Mouse (Mus musculus) T-cell, adult 2 months (primary cell): ENCODE measurements around the gene Gatad2a.

Source experiments
- DNase-seq: peaks from one replicate; pipeline ENCODE4 v3.0.0; 2022; ENCODE audit warnings: low spot score

Gene Gatad2a

DNA sequence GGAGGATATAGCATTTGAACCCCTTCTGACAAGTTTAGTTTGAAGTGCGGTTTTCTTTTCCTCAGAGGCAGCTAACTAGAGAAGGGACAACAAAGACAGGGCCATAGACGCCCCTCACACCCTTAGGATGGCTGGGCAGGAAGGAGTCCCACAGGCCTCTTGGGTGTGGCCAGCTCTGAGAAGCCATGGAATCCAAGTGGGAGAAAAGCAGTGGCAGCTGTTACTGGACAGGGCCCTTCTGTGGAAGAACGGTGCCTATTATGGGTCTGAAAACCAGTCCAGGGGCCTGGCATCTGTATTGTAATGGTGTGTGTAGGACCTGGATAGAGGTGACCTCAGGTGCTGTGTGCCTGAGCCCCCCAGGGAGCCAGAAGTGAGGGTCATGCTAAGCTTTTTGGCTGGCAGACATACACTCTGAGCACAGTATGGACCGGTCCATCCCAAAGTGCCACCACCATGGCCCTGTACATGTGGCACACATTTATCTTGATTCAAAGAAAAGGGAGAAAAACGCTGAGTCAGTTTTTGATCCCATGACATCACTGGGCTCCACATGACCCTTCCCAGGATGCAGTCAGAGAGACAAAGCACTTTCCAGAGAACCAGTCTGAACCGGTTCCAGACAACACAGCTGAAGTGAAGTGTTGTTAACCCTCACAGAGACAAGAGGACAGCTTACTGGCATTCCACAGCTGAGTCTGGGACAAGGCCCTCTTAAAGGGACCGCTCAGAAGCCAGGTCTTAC lies 60.0 kb downstream of the Gatad2a start:
- DNase-seq = no peak

DNA sequence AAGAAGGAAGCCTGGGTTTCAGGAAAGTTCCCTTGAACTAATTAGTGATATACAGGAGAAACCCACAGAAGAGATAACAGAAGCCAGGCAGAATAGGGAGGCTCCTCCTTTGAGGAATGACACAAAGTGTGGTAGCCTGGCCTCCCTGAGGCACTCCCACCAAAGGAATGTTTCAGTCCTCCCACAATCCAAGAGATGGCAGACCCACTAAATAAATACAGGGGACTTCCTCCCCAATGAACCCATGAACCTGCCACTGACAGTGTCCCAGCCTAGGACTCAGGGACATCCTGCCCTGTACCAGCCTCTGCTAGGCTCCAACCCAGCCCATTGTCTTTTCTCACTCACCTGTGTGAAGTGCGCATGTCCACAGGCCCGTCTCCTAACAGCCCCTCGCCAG lies 60.8 kb downstream of the Gatad2a start:
- DNase-seq = no peak

DNA sequence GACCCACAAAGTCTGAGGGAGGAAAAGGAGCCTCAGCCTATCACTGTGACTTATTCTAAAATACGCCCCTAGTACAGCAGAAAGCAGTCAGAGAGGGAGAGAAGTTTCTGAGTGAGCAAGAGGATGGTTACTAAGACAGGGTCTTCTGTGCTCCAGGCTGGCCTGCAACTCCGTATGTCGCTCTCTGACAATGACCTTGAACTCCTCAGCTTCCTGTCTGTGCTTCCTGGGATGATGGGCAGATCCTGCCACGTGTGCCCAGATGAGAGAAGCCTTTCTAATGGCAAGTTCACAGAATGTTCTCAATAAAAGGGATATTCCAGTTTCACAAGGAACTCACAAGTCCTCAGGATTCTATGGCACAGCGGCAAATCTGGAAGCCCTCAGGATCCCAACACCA lies 61.6 kb downstream of the Gatad2a start:
- DNase-seq = no peak

DNA sequence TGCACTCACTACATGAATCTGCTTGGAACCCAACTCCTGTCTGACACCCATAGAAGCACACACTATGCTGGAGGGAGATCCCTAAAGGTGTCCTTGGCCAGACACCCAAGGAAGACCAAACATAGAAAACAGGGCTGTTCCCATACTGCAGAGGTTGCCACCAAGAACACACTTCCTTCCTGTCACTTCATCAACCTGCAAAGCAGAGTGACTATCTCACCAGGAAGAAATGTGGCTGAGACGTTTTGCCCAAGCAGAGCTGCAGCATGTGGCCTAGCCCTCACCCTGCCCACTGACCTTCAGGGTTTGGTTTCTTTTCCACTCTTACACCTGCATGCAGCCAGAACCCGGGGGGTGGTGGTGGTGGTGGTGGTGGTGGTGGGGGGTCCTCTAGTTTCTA lies 62.4 kb downstream of the Gatad2a start:
- DNase-seq = no peak

DNA sequence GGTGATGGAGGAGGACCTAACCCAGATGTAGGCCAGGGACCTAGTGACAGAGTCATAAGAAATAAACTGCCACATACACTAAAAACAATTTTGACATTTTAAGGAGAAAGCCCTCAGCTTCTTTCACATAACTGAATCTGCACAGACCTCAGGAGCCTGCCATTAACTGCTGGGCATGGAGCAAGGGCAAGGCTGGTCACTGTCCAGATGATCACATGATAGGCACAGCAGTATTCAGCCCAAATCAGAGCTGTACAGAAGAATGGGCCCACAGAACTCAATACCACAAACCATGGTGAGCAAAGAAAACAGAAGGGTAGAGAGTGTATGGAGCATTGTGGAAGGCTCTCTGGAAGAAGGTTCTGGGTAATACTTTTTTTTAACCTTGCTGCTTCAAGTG lies 69.3 kb downstream of the Gatad2a start:
- no peak for DNase-seq

DNA sequence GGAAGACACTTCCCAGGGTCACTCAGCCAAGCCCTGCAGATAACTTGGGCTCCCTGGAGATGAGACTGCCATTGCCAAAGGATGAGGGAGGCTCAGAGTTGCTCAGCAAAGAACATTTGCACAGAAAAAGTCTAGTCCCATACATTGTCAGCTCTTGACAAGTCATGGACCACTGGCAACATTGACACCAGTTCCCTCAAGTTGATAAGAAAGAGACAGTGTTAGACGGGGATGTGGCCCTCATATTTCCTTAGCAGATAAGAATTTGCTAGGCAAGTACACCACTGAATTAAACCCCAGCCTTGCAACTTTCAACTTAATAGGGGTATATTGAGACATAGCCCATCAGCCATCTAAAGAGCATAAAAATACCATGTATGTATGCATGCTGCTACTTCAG lies 72.2 kb downstream of the Gatad2a start:
- DNase-seq = no peak

DNA sequence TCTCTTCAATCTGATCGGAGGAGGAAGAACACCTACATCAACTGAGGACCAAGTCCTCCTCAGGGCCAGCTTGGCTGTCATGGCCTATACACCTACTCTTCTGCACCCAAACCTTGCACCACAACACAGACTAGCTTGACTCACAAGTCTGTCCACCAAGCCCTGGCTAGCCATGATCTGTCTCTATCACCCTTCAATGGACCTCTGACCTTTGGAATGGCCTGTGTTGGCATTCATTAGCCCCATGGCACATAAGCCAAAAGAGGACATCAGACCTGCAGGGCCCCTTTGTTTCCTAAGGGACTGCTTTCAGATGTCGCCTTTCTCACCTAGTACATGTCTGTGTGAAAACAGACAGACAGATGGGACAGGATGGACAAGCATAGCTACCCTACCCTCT lies 75.0 kb downstream of the Gatad2a start:
- DNase-seq = no peak

DNA sequence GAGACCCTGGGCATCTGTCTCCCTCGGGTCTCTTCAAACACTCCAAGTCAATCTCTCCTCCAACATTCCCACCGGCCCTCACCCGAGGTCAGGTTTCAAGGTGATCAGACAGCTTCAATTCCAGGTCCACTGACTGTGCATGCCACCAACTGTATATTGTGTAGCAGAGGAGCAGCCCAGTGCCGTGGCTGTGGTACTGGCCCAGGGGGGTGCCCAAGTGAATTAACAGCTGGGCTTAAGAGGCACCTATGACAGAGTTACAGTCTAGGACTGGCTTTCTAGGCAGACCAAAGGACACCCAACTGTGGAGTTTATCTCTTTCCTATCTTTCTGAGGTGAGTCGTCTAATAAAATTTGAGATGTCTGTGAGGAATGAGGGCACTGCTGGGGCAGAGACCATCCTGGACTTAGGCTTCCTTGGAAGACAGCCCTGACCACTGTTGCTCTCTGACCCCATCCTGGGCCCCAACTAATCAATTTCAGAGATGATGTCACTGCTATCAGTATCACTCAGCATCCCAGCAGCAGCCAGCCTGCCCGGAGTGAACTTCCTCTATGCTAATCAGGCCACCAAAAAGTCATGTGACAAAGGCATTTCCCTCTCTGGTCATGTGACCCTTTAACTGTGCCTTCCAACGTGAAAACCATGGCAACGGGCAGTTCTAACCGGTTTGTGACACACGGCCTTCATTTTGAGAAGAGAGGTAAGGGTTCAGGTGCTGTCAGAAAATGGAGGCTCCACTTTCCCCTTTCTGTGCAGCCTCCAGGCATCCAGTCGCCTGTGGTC lies 76.1 kb downstream of the Gatad2a start:
- peak; percentile 89 for DNase-seq

DNA sequence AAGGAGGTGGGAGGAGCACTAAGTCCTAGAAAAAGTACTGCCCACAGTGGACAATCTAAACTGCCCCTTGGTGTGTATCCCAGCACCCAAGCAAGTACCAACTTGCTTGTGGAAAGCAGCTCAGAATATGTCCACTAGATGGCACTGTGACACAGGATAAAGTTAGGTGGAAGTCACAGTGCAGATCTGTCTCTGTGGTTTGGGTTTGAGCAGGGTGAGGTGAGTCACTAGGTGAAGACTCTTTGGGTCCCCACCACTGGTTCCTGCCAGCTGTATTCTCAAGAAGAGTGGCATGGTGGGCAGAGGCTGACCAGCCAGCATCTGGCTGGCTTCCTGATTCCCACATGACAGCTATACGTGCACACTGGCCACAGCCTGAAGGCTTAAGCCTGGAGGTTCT lies 77.2 kb downstream of the Gatad2a start:
- peak; percentile 83 for DNase-seq

DNA sequence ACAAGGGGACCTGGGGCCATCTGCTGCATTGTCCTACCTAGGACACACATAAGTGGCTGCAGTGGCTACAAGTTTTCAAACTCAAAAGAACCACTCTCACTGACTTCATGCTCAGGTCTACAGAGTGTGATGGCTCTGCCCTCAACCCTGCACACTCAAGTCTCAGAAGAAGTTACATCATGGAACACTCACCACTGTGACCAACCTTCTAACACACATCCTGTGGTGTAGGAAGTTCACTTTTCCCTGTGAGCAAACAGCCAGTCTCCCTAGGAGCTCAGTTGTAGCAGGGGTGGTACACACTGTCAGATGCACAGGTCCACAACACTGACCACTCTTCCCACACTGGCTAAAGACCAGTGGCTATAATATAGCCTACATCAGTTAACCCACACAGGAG lies 77.7 kb downstream of the Gatad2a start:
- no peak for DNase-seq

DNA sequence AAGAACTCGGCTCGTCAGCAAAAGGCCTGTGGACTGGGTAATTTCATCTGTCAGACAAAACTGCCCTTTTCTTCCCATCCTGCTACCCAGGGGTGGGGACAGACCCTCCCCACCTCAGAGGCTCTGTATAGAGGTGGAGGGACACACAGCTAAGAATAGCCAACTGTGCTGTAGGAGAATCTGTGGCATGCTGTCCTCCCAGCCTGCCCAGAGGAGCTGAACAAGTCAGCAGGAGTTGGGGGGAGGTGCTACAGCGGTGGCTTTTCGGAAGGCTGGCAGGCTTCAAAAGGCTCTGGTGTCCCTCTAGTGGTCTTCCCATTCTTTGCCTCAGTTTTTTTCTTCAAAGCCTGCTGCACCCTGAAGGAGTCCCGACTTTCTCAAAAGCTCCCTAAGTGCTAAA lies 80.4 kb downstream of the Gatad2a start:
- DNase-seq = no peak

DNA sequence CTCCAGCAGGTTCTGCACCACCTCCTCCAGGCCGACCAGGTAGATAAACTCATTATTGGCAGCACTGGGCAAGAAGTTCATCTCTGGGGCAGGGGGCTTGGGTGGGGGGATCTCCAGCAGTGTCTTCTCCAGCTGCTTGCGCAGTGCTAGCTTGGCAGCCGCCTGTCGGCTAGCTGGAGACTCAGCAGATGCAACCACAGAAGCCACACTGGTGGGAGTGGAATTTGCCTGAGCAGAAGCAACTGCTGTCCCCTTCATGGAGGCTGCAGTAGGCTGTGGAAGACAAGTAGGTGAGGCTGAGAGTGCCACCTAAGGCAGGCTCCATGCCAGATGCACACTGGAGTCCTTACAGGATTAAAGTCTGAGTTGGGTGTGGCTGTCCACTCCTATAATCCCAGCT lies 81.7 kb downstream of the Gatad2a start:
- no peak for DNase-seq

DNA sequence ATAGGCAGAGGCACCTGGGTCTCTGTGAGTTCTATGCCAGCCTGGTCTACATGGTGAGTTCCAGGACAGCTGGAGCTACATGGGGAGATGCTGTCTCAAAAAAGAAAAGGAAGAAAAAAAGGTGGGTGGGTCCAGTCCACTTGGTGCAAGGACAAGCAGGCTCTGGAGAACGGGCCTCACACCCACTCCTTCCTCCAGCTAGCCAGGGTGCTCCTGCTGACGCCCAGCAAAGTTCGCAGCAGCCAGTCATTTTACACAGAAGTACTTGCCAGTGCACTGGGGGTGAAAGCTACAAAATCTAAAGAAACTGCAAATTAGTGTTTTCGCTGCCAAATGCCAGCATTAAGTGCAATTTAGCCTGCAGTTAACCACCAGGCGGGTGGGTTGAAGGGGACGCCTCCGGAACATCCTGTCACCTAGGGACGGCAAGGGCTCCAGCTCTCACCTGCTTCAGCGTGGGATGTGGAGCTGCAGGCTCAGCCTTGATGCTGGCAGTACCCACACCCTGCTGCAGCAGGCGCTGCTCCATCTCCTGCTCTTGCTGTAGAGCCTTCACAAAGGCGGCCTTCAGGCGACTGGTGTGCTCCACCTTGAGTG lies 83.6 kb downstream of the Gatad2a start:
- no peak for DNase-seq

DNA sequence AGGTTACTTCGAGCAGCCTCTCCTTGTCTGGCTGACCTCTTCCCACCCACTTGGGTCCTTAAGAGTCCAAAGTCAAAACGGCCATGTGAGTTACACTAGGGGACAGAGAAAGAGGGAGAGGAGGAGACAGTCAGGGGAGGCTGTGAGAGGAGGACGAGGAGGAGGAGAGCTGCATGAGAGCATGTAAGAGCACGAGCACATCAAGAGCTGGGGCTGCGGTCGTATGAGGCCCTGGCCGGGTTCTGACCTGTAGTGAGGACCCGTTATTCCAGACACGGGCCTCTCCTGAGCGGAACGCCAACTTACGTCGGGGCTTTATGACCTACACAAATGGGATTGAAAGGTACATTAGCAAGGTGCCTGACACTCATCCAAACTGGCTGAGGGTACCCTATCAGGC lies 84.3 kb downstream of the Gatad2a start:
- DNase-seq = no peak

DNA sequence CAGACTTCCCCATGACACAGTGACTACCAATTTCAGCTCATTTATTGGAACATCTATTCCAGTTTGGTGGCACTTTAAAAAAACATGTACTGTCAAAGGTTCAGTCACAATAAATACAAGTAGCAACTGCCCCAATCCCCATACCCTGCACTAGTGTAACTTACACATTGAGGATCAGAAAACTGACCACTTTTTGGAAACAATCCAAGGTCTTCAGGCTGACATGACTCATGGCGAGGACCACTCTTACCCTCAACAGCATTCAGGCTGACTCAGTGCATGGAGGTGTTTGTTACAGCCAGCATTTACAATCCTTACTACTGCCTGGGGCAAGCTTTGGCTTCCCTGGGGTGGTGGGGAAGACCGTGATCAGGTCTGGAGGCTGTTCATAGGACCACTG lies 89.1 kb downstream of the Gatad2a start:
- no peak for DNase-seq

DNA sequence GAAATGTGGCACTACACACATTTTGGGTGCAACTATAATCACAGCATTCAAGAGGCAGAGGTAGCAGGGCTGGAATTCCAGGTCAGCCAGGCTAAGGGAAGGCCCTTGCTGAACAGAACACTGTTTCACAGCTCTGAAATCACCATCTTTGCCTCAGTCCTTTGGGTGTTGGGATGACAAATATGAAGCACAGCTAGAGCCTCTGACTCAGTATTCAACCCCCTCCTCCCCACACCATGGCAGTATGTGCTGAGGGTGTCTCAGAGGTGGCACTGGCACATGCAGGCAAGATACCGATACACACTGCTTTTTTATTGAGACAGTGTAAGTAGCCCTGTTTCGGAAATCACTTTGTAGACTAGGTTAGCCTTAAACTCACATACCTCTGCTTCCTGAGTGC lies 89.9 kb downstream of the Gatad2a start:
- DNase-seq = no peak

DNA sequence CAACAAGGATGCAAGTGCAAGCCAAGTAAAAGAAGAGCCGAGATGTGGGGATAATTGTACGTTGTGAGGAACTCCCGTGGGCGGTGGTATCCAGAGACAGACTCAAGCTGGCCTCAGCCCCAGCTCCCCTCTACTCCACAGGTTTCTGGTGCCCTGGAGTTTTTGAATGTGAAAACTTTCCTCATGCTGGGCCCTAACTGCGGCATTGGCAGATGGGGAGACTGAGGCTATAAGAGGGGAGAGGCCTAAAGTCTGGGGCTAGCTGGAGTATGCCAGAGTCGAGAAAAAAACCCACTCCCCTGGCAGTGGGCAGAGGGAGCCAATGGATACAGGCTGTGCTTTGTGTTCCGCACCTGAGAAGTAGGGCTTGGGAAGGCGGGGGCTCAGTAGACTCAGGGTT lies 92.1 kb downstream of the Gatad2a start:
- DNase-seq = no peak

DNA sequence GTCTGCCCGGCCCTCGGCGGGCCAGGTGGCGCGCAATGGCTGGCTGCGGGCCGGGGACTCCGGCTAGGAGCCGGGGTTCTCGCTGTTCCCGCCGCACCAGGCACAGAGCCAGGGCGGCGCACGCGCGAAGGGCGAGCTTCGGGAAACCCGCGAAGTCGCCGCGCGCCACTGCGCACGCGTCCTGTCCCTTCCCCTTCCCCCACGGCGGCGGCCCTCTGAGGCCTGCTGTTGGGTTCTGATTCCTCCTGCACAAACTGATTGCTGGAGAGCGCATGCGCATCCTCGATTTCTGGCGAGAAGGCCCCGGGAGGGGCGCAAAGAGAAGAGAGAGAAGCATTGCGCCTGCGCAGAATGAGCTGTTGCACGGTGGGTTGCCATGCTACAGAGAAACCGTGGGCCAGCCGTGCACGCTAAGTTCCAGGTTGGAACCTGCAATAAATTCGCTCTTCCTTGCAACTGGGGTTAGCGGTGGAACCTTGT lies 93.1 kb downstream of the Gatad2a start:
- peak; percentile 98 for DNase-seq

DNA sequence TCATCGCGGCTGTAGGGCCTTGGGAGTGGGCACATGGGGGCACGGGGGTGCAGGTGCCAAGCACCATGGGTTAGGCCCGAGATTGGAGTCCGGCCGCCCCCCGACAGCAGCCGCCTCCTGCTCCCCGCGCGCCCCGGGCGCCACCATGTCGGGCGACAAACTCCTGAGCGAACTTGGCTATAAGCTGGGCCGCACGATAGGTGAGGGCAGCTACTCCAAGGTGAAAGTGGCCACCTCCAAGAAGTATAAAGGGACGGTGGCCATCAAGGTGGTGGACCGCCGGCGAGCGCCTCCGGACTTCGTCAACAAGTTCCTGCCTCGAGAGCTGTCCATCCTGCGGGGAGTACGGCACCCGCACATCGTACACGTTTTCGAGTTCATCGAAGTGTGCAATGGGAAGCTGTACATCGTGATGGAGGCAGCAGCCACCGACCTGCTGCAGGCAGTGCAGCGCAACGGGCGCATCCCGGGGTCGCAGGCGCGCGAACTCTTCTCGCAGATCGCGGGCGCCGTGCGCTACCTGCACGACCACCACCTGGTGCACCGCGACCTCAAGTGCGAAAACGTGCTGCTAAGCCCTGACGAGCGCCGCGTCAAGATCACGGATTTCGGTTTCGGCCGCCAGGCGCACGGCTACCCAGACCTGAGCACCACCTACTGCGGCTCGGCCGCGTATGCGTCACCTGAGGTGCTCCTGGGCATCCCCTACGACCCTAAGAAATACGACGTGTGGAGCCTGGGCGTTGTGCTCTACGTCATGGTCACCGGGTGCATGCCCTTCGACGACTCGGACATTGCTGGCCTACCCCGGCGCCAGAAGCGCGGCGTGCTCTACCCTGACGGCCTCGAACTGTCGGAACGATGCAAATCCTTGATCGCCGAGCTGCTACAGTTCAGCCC lies 93.8 kb downstream of the Gatad2a start, which contains the start of the genes Tssk6, Ndufa13 and Yjefn3:
Gene Tssk6 (plus strand): TSS at position 22 of the 900 bp plus-strand sequence.
Gene Ndufa13 (minus strand): TSS at position 396 of the 900 bp plus-strand sequence.
Gene Yjefn3 (minus strand): TSS at position 550 of the 900 bp plus-strand sequence.
- peak; percentile 61 for DNase-seq

DNA sequence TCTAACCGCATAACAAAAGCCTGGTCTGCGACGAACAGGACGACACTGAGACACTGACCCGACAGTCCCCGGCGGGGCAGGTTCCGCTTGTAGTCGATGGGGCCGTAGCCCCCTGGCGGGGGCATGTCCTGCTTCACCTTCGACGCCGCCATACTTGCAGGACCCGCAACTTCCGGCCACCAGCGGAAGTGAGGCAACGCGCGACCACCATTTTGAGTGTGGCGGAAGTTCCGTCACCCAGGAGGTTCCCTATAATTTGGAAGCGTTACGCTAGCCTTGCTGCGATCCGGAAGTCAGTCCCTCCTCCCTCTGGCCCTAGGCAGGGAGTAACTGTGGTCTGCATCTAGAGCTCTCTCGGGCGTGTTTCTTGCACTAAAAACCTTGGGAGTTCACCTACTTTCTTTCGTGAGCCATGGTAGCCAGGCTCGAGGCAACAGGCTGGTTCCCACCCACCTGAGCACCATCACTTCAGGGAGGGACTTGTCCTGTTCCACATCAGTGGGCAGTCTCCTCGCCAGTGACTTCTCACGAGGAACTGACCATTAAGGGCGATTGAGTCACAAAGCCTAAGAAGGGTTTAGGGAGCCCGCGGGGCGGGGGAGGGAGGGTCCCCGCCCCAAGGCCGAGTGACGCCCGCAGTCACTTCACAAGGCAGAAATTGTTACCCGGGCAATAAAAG lies 94.6 kb downstream of the Gatad2a start:
- DNase-seq = peak; percentile 94

DNA sequence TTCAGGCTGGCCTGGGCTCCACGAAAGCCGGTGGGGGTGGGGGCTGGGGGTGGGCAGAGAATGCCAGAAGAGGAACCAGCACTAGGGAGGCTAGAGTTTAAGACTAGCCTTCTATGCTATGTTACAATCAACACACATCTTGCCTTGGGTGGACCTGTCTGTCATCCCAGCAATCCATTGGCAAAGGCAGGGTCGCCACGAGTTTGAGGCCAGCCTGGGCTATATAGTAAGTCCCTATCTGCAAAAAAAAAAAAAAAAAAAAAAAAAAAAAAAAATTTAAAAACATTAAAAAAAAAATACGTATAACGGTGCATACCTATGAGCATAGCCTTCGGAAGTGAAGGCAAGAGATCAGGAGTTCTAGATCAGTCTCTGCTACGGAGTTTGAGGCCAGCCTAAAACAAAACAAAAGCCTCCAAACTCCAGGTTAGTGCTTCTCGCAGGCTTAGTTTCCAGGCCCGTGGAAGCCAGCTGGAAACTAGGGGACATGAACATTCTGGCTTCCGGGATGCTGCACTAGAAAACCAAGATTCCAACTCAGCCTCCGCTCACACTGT lies 95.2 kb downstream of the Gatad2a start:
- no peak for DNase-seq
